Mouse (Mus musculus) inflammation-experienced regulatory T-cells (primary cell): ENCODE data around the gene Vmn1r50. TPM values are rescaled to one million over a fixed set of nuclear protein-coding genes. Genes with fewer than 3 reads are reported as not detected.

Experiments used
- polyA plus RNA-seq, 2 experiments: library from polyadenylated mRNA; unstranded; fragments of 100-300 nt; shearing (Covaris generic); gene quantifications; one replicate each; pipeline ENCODE4 v1.2.1; 2017

The Vmn1r50 gene
- polyA plus RNA-seq, result not detected

DNA sequence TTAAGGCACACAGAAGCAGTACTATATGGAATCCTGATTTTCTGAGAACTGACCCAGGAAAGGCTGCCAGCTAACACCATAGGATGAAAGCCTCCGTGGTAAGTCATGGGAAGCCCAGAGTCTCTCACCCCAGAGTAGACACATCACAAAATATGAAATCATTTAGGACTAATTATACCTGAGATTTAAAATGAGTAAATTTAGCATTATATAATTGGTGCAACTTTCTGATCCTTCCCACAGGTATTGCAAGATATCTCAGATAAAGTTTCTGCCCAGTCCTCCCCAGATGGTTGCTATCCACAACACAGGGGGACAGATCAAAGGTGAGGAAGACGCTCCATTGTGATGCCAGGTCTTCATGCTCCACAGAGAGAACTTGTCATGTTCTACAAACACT is at the start of gene Vmn1r50:
Vmn1r50 (plus strand) TSS at position 301 of the 400 bp plus-strand sequence.

DNA sequence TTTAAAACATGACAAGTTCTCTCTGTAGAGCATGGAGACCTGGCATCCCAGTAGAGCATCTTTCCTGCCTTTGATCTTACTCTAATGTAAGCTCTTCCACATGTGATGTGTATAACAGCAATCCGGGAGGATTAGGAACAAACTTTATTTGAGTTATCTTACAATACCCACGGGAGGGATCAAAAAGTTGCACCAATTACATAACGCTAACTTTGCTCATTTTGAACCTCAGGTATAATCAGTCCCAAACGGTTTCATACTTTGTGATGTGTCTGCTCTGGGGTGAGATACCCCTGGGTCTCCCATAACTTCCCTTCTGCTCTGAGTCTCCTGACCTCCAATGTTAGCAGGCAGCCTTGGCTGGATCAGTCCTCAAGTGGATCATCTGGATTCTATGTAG is 22.8 kb upstream of the Vmn1r50 start, which contains the start of gene Vmn1r49:
Vmn1r49 (minus strand) TSS at position 101 of the 400 bp plus-strand sequence.

DNA sequence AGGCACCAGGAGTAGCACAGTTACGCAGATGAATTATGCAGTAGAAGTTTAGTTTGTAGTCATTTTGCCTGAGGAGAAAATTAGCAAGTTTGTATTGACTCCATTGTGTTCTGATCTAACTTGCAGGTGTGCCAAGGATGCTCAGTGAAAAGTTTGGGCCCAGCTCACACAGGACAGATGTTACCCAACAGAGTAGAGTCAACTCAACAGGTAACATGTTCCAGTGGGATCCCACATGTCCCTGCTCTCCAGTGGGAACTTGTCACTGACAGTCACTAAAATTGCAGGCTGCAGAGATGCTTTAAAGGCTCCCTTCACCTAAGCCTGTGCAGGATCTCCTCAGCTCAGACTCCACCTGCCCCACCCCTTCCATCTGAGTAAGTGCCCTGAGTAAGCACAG is 21.1 kb downstream of the Vmn1r50 start, which contains the start of gene Vmn1r51:
Vmn1r51 (plus strand) TSS at position 301 of the 400 bp plus-strand sequence.

Other genes starting within 250 kb of the Vmn1r50 start
- gene Vmn1r42, start 225.0 kb upstream of the Vmn1r50 start, polyA plus RNA-seq, result under 1 TPM in 1 of 2 experiments, not detected in 1; 0.12 TPM
- gene Vmn1r43, start 225.0 kb upstream of the Vmn1r50 start, polyA plus RNA-seq, result under 1 TPM; 0.02 to 0.38 TPM
- not detected for gene Vmn1r44, start 217.8 kb upstream of the Vmn1r50 start, polyA plus RNA-seq
- gene Vmn1r45, start 160.8 kb upstream of the Vmn1r50 start, polyA plus RNA-seq, result under 1 TPM; 0.39 to 0.74 TPM
- gene Vmn1r46, start 132.1 kb upstream of the Vmn1r50 start, polyA plus RNA-seq, result under 1 TPM in 1 of 2 experiments, not detected in 1; 0.07 TPM
- under 1 TPM in 1 of 2 experiments, not detected in 1; 0.04 TPM for gene Vmn1r47, start 85.3 kb upstream of the Vmn1r50 start, polyA plus RNA-seq
- not detected for gene Vmn1r48, start 64.6 kb upstream of the Vmn1r50 start, polyA plus RNA-seq
- gene Vmn1r49, start 22.9 kb upstream of the Vmn1r50 start, polyA plus RNA-seq, result under 1 TPM in 1 of 2 experiments, not detected in 1; 0.37 TPM
- gene Vmn1r51, start 21.2 kb downstream of the Vmn1r50 start, polyA plus RNA-seq, result under 1 TPM in 1 of 2 experiments, not detected in 1; 0.28 TPM
- under 1 TPM in 1 of 2 experiments, not detected in 1; 0.69 TPM for gene Vmn1r52, start 73.4 kb downstream of the Vmn1r50 start, polyA plus RNA-seq
- not detected for gene V1ra8, start 101.4 kb downstream of the Vmn1r50 start, polyA plus RNA-seq
- gene Vmn1r53, start 123.0 kb downstream of the Vmn1r50 start, polyA plus RNA-seq, result not detected
- gene Vmn1r54, start 144.9 kb downstream of the Vmn1r50 start, polyA plus RNA-seq, result not detected
- gene BC048671, start 199.8 kb downstream of the Vmn1r50 start, polyA plus RNA-seq, result under 1 TPM; 0.28 to 0.64 TPM
- not detected for gene Chst13, start 223.8 kb downstream of the Vmn1r50 start, polyA plus RNA-seq
- gene Uroc1, start 231.9 kb downstream of the Vmn1r50 start, polyA plus RNA-seq, result under 1 TPM in 1 of 2 experiments, not detected in 1; 0.16 TPM